Mouse (Mus musculus) 416B (cell line): ENCODE data around the gene Chaf1a.

Experiments
- DNase-seq: peaks from one replicate; pipeline ENCODE4 v3.0.0; 2011; ENCODE audit warnings: low read depth

Chaf1a gene

DNA sequence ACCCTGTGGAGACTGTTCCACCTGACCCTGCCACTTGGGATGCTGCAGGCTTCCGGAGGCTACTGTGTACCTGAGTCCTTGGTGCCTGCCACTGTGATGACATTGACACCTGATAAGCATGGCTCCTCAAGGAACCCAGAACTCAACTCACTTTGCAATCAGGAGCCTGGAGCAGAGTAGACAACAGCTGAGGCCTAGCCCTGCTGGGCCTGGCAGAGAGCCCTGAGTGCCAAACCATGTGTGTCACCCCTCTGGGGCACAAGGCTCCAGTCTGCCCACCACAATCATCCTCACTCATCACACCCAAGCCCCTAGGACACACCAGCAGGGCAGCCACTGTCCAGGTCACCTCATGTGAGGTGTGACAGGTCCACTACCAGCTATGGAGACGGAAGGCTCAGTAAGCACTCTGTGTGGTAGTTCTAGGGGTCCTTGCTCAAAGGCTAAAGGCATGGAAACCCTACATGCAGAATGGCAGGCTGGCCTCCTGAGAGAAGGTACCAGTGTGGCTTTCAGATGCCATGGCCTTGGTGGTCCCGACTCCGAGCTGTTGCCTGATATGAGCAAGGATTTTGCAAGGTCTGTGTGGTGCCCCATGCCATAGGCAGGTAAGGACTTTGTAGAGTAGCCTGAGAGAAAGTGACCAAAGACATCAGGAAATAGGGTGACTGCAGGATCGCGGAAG, 19.7 kb upstream of the Chaf1a start:
- no peak for DNase-seq

DNA sequence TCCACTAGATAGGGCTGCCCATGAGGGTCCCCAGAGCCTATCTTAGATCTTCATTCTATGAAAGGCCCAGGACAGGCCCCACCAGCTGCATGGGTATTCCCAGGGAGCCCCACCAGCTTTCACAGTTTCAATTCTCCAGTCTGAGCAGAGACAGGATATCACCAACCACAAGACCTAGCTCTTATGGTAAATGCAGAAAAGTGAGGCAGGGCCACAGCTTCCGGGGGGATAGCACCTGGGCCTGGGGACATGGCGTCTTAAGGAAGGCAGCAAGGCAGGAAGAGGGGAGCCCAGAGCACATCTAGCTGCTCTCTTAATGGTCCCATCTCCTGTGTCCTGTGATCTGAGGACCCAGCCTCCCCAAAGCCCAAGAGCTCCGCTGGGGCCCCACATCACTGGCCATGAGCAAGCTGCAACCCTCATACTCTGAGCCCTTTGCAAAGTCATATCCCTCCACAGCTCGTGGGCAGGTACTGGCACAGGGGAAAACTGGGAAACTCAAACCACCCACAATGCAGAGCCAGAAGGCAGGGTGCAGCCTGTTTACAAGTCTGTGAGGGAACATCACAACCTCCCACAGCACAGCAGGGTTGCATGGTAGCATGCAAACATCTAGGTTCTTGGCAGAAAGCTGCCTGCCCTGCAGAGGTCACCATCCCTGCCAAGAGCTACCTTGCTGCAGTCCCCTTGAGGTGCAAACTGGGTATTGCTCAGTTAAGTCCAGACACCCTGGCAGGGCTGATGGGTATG, 18.9 kb upstream of the Chaf1a start:
- DNase-seq = no peak

GRCm38 (mm10) chr17:56022131-56022988, 17.9 kb upstream of the Chaf1a start:
- no peak for DNase-seq

- DNase-seq = no peak
Measured at GRCm38 (mm10) chr17:56022989-56023290, 17.3 kb upstream of the Chaf1a start.

- peak; percentile 36 for DNase-seq
Measured at GRCm38 (mm10) chr17:56023386-56023785, 16.9 kb upstream of the Chaf1a start.

DNA sequence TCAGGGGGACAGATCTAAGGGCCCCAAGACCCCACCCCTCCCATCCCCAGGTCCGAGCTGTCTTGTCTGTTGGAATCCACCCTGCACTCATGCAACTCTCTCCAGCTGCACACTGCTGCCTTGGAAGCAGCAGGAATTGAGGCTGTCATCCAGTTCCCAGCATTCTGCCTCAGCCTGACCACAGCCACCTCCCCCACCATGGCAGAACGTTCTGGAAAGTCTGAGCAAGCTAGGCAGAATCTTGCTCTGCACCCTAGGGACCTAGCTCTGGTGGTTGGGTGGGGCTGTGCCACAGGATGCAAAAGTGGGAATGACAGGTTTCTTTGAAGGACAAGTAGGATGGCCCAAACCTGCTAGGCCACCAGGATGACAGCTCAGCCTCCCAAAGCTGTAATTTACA, 15.8 kb upstream of the Chaf1a start:
- DNase-seq = no peak

DNA sequence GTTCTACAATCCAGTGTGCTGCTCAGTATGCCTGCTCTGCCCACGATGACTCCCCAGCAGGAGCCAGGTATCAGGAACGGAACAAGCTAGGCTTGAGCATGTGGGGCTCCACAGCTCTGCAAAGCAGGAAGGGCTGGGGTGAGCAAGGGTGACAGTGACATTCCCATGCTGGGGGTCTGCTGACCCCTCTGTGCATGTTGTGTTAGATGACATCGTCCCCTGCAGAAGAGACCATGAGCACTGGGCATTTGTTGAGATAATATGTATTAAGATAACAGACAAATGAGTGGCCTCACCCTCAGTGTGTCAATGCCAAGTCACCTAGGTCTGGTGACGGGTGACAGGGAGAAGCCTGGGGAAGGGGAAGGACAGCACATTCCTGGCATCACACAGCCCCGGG, 15.3 kb upstream of the Chaf1a start:
- no peak for DNase-seq

DNA sequence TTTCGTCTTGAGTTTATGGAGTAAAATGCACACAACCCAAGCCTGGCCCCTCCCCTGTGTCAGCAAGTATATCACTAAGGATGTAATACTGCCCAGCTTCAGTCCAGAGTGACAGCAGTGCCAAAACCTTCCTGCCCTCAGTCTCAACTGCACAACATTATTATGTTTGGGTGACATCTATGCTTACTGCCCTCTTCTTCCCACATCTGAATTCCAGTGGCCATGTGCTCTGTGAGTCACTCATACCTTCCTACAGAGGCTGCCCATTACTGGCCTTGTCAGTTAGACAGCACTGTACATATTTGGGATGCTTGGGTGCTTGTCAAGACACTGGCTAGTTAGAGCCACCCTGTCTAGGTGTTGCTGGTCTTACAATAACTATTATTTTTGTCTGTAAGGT, 13.9 kb upstream of the Chaf1a start:
- no peak for DNase-seq

DNA sequence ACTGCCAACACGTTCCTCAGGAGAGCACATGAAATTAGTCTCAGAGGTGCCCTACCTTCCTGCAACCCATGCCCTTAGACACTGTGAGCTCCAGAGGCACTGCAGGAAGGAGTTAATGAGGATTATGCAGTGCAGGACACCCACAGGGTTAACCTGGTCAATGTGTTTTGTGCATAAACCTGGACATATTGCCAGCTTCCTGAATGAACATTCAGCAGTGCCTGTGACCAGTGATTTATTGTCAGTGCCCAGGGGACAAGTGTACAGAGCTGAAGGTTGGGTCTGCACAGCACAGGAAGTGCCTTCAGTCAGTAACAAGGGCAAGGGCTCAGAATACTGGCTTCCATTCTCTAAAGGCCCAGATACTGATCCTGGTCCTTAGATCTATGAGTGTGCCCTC, 13.4 kb upstream of the Chaf1a start:
- DNase-seq = no peak

- no peak for DNase-seq
Measured at GRCm38 (mm10) chr17:56027801-56028441, 12.3 kb upstream of the Chaf1a start.

GRCm38 (mm10) chr17:56030238-56030870, 9.9 kb upstream of the Chaf1a start:
- no peak for DNase-seq

GRCm38 (mm10) chr17:56030919-56031318, 9.3 kb upstream of the Chaf1a start:
- DNase-seq = peak; percentile 96

DNA sequence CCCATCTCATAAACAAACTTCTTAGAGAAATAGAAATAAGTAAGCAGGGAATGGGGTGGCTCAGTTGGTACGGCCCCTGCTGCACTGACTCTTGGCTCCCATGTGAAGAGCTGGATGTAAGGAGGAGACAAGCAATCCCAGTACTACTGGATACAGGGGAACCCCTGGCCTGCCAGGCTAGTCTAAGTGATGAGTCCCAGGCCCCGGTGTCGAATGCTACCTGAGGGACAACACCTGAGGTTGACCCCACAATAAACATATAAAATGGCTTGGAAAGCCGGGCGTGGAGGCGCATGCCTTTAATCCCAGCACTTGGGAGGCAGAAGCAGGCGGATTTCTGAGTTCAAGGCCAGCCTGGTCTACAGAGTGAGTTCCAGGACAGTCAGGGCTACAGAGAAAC, 8.8 kb upstream of the Chaf1a start:
- no peak for DNase-seq

DNA sequence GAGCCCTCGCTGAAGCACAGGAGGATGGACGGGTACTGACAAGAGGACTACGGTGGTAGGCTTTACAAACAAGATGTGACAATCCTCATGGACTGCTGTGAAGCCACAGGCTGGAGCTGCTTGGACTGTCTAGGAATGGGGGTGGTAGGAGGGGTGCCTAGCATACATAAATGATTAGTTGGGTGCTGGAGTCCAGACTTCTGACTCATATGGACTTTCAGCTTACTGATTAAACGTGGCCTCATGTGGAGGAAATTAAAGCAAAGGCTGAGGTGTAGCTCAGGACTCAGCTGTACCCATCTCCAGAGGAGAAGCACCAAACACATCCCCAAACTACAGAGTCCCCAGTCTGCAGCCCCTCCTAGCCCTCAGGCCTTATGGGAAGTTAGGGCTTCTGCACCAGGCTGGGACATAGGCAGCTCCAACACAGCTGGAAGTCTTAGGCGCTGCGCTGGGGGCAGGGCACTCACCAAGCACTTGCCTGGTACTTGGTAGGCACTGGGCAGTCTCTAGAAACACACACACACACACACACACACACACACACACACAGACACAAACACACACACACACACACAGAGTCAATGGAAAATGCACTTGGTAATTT, 8.0 kb upstream of the Chaf1a start:
- DNase-seq = no peak

- DNase-seq = no peak
Measured at GRCm38 (mm10) chr17:56032831-56033230, 7.4 kb upstream of the Chaf1a start.

DNA sequence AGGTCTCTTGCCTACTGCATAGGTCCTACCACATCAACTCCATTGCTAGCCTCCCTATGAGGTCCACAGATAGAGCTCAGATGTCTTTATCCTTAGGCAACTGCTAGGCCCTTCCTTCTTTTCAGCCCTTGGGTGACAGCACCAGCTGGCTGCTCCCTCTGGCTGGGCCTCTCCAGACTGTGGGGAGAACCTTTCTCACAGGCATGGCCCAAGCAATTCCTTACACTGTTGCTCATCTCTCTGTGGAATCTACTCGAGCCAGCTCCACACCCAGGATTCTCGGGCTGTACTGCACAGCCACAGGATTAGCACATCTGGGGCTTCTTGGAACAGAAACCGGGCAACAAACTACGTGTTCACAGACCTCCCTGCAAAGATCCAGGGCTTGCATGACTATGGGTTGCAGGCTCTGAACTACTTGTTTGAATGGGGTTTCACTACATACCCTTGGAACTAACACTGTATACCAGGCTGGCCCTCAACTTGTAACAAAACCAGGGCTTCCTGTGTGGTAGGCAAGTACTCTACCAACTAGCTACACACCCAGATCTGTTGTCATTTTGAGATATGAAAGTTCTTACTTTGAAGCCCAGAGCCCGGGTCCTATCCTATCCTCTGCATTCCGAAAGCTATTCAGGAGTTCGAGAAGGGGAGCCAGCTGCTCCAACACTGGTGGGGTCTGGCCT, 6.1 kb upstream of the Chaf1a start:
- DNase-seq = no peak

DNA sequence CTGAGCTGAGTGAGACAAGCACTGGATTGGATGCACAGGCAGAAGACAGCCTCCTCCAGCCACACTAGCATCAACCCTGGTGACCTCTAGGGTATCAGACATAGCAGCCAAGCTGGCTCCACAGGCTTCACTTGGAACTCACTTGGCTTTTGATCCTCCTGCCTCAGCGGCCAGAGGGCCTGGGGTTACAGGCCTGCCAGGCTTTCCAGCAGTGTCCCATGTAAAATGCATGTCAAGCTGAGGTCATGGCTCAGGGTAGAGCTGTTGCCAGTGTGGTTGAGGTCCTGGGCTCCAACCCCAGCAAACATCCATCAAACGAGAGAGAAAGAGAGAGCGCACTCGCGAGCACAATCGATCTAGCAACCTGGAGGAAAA, 5.5 kb upstream of the Chaf1a start:
- DNase-seq = no peak

DNA sequence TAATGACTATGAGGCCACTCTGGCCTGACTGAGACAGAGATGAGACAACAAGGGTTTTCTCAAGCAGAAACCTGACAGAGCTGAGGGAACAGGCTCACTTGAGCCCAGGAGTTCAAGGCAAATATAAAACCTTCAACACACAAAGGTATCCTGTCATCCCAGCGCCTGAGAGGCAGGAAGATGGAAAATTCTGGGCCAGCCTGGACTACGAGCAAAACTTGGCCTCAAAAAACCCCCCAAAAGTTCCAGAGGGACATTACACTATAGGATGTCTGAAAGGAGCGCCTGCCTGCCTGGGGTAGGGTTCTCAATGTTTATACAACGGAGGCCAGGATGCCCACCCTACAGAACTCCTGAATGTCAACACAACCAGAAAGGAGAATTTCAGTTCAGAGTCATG, 5.0 kb upstream of the Chaf1a start:
- DNase-seq = no peak

DNA sequence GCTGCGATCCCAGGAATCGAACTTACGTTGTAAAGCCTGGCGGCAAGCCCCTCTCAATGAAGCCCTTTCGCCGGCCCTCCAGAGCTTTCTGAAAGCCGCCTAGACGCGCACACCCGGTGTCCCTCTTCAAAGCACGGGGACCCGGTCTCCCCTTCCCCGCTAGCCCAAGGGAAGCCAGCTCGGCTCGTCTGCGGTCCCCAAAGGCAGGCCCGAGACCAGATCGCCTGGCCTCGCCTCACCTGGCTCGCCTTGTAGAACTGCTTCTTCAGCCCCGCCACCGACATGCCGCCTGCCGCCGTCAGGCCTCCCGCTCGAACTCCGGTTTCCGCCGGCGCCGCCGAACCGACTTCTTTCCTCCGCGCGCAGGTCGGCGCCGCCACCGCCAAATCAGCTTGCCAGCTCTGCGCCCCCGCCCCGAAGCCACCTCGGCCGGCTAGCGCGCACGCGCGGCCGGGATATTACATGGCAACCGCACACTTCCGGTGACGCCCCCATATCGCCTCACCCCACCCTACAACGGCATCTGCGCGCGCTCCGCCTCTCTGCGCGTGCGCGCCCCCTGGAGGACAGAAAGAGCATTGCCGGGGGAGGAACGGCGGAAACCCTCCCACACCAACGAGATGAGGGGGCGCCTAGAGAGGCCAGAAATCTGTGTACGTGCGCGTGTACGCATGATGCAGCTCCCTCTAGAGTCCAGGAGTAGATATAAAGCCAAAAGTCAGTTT, 3.9 kb upstream of the Chaf1a start, which contains the start of gene Sh3gl1:
Gene Sh3gl1 (minus strand): TSS at position 460 of the 725 bp plus-strand sequence.
- DNase-seq = peak; percentile 99

DNA sequence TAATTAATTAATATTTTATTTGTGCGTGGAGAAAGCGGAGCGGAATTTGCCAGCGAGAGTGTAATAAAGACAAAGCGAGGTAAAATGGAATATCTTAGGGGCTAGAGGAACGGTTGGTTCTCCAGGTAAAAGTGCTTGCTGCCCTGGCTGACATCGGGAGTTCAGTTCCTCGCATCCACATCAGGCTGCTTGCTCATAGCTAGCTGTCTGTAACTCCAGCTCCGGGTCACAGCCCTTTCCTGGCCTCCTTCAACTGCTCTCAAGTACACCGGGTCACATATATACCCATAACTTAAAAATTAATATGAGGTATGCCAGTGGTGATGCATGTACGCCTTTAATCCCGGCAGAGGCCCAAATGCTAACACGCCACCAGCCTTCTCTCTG, 3.3 kb upstream of the Chaf1a start:
- DNase-seq = no peak
